Mouse (Mus musculus): ENCODE data around the gene Crcp.

- peak; percentile 96 for TF ChIP-seq CTCF (IDR thresholded peaks at IDR 0.05; ENCODE audit: low read depth, low read length)
- no peak for TF ChIP-seq EP300 (IDR thresholded peaks at IDR 0.05; ENCODE audit: insufficient read depth, low read depth, low read length)
These were observed 8.8 kb downstream of the Crcp start for GRCm38 (mm10) chr5:130037752-130038455.
